Mouse (Mus musculus) CH12F3 (cell line): ENCODE data around the gene Vmn1r191.
"Not testable (repeated sequence)": the region's sequence is repeated elsewhere in the genome, so short reads cannot be mapped to it uniquely, and the experiment has no call there.

Experiments
- in situ Hi-C: fragments of 300-500 bp; cut with MboI; formaldehyde crosslinking; loops from 2 replicates; pipeline ENCODE4 v1.14.3; 2020; ENCODE audit warnings: low sequenced_read_pairs

Gene Vmn1r191

GRCm38 (mm10) chr13:22183869-22184268 lies at the start of gene Vmn1r191:
Vmn1r191 (minus strand) TSS chr13:22183969.
- in situ Hi-C loops = no loop called here

GRCm38 (mm10) chr13:22223060-22223459 lies 39.3 kb upstream of the Vmn1r191 start, which contains the start of gene Vmn1r193:
Vmn1r193 (minus strand) TSS chr13:22223160.
- in situ Hi-C loops = not testable (repeated sequence)

GRCm38 (mm10) chr13:22192756-22193155 lies 9.0 kb upstream of the Vmn1r191 start:
- in situ Hi-C loops = not testable (repeated sequence)

GRCm38 (mm10) chr13:22191041-22191440 lies 7.3 kb upstream of the Vmn1r191 start, which contains the start of gene Vmn1r192:
Vmn1r192 (minus strand) TSS chr13:22191141.
- in situ Hi-C loops = no loop called here

- in situ Hi-C loops = no loop called here
Observed at GRCm38 (mm10) chr13:22190385-22190784, 6.6 kb upstream of the Vmn1r191 start.

GRCm38 (mm10) chr13:22189313-22189712 lies 5.5 kb upstream of the Vmn1r191 start:
- in situ Hi-C loops = no loop called here

GRCm38 (mm10) chr13:22168416-22168815 lies 15.4 kb downstream of the Vmn1r191 start:
- in situ Hi-C loops = no loop called here

- in situ Hi-C loops = not testable (repeated sequence)
Observed at GRCm38 (mm10) chr13:22136495-22137293, 47.1 kb downstream of the Vmn1r191 start.
